Mouse (Mus musculus) heart, adult 2 months (tissue): ENCODE data around the gene Vmn2r80. TPM values are rescaled to one million over a fixed set of nuclear protein-coding genes. Genes with fewer than 3 reads are reported as not detected.
A peak's percentile ranks its signal among the peaks of the same experiment; 100 is the strongest.
"Not testable (repeated sequence)": the region's sequence is repeated elsewhere in the genome, so short reads cannot be mapped to it uniquely, and the experiment has no call there.

Source experiments
- DNase-seq, 2 experiments: peaks; one replicate each; pipeline ENCODE4 v3.0.0; 2021
- H3K27ac ChIP-seq: fragments of 200-600 bp; 2 replicates; pipeline ENCODE4 v1.8.1; 2022
- H3K27me3 ChIP-seq: fragments of 200-500 bp; 2 replicates; pipeline ENCODE4 v1.6.1; 2012; ENCODE audit warnings: mild to moderate bottlenecking, low read length, inconsistent platforms, mixed read lengths; ENCODE audit not compliant: control insufficient read depth, insufficient read depth
- H3K36me3 ChIP-seq: fragments of 200-500 bp; 2 replicates; pipeline ENCODE4 v1.6.1; 2012; ENCODE audit warnings: low read length, inconsistent platforms; ENCODE audit not compliant: control insufficient read depth, insufficient read depth
- H3K4me1 ChIP-seq: fragments of 200-500 bp; 2 replicates; pipeline ENCODE4 v1.6.1; 2011; ENCODE audit warnings: low read length; ENCODE audit not compliant: control insufficient read depth, insufficient read depth
- H3K4me3 ChIP-seq: fragments of 200-600 bp; 2 replicates; pipeline ENCODE4 v1.8.1; 2022
- H3K79me2 ChIP-seq: fragments of 200-500 bp; replicated peaks from 2 replicates; pipeline ENCODE4 v1.6.1; 2012; ENCODE audit warnings: mild to moderate bottlenecking, inconsistent platforms, low read length, moderate library complexity, mixed read lengths; ENCODE audit not compliant: control insufficient read depth, insufficient read depth
- H3K9ac ChIP-seq: fragments of 200-500 bp; 2 replicates; pipeline ENCODE4 v1.6.1; 2012; ENCODE audit warnings: low read depth, mild to moderate bottlenecking, control low read depth, inconsistent platforms, low read length, mixed read lengths
- CTCF ChIP-seq: fragments of 200-600 bp; IDR thresholded peaks from 2 replicates; pipeline ENCODE4 v1.8.1; 2022; ENCODE audit warnings: antibody characterized with exemption, mild to moderate bottlenecking, moderate library complexity
- EP300 ChIP-seq: fragments of 200-500 bp; IDR thresholded peaks from 2 replicates; pipeline ENCODE4 v1.6.1; 2011; ENCODE audit warnings: low read depth, low read length, control low read depth; ENCODE audit not compliant: insufficient read depth
- POLR2A ChIP-seq: fragments of 200-500 bp; IDR thresholded peaks from 2 replicates; pipeline ENCODE4 v1.6.1; 2011; ENCODE audit warnings: mild to moderate bottlenecking, low read depth, low read length, control low read depth; ENCODE audit not compliant: insufficient read depth
- WGBS: fragments of 180-500 bp; shearing (Covaris S2); methylation state at CpG from one replicate; pipeline ENCODE4 v1.1.7; 2018; 5-methylcytosine and 5-hydroxymethylcytosine counted together
- intact Hi-C: fragments of 180-260 bp; cut with DNase I; formaldehyde crosslinking; loops from one replicate; pipeline ENCODE4 v1.15.1; 2025
- polyA plus RNA-seq: library from polyadenylated mRNA; depleted of rRNA; stranded (reverse); fragments of >200 nt; gene quantifications from 2 replicates; pipeline ENCODE4 v1.2.3, GENCODE M21; 2012; rRNA removed
- total RNA-seq, 2 experiments: library from RNA; stranded (reverse); gene quantifications; 2 replicates each; pipeline ENCODE4 v1.2.3; 2021

The Vmn2r80 gene
- total and polyA plus RNA-seq, 3 experiments = not detected

GRCm38 (mm10) chr10:79116125-79116849 is 32.3 kb upstream of the Vmn2r80 start:
- intact Hi-C loops = loop anchor here (1.0 kb wide), 1 partner anchor 360 kb away; no protein-coding TSS in a partner anchor
- peak in 1 of 2 experiments; percentile 15 for DNase-seq
- no peaks in the 10 kb centered on the region for H3K27me3 ChIP-seq
- no peaks in the 10 kb centered on the region; the same call in 1 of the 2 replicates for H3K4me1 ChIP-seq
- WGBS = 19% methylated on average over 4 of the region's 4 CpGs
- H3K36me3 ChIP-seq = no peaks in the 10 kb centered on the region
- no peak overlapping the region for H3K27ac ChIP-seq
- no peaks in the 10 kb centered on the region for H3K79me2 ChIP-seq
- no peak overlapping the region for H3K9ac ChIP-seq
- TF ChIP-seq EP300 (no peak), CTCF (peak; percentile 81), POLR2A (no peak)
- no peak overlapping the region for H3K4me3 ChIP-seq

- no peaks in the 10 kb centered on the region for H3K36me3 ChIP-seq
- DNase-seq = no peak
- no peak overlapping the region for H3K27ac ChIP-seq
- H3K4me1 ChIP-seq = no peaks in the 10 kb centered on the region
- no peaks in the 10 kb centered on the region for H3K27me3 ChIP-seq
- H3K79me2 ChIP-seq = no peaks in the 10 kb centered on the region
- no peak overlapping the region for H3K4me3 ChIP-seq
- no peak overlapping the region for H3K9ac ChIP-seq
- intact Hi-C loops = no loop called here
- TF ChIP-seq CTCF = no peak
- no peak for TF ChIP-seq POLR2A
- no peak for TF ChIP-seq EP300
These were observed 3.0 kb downstream of the Vmn2r80 start for GRCm38 (mm10) chr10:79151602-79152001.

- H3K27me3 ChIP-seq, H3K27ac ChIP-seq, H3K4me3 ChIP-seq, H3K79me2 ChIP-seq, H3K4me1 ChIP-seq, H3K36me3 ChIP-seq, DNase-seq, H3K9ac ChIP-seq, intact Hi-C loops: not testable (repeated sequence)
- WGBS = 65% methylated on average over 1 of the region's 1 CpGs
These were observed 51.4 kb downstream of the Vmn2r80 start for GRCm38 (mm10) chr10:79199973-79200372.

- Histone ChIP-seq H3K9ac (no peak overlapping the region), H3K36me3 (no peaks in the 10 kb centered on the region), H3K79me2 (no peaks in the 10 kb centered on the region), H3K27me3 (no peaks in the 10 kb centered on the region), H3K27ac (no peak overlapping the region), H3K4me1 (no peaks in the 10 kb centered on the region), H3K4me3 (no peak overlapping the region)
- intact Hi-C loops = no loop called here
- TF ChIP-seq CTCF (no peak), POLR2A (no peak), EP300 (no peak)
- no peak for DNase-seq
These were observed 71.9 kb downstream of the Vmn2r80 start for GRCm38 (mm10) chr10:79220432-79220831.

- Histone ChIP-seq H3K4me1 (no peaks in the 10 kb centered on the region), H3K27ac (no peak overlapping the region), H3K4me3 (no peak overlapping the region), H3K79me2 (no peaks in the 10 kb centered on the region), H3K36me3 (no peaks in the 10 kb centered on the region), H3K9ac (no peak overlapping the region), H3K27me3 (no peaks in the 10 kb centered on the region)
- TF ChIP-seq POLR2A = no peak
- TF ChIP-seq CTCF = no peak
- TF ChIP-seq EP300 = no peak
- no peak for DNase-seq
- intact Hi-C loops = no loop called here
These were observed 73.0 kb downstream of the Vmn2r80 start for GRCm38 (mm10) chr10:79221606-79222005.

GRCm38 (mm10) chr10:79222214-79222613 is 73.6 kb downstream of the Vmn2r80 start:
- H3K79me2 ChIP-seq = no peaks in the 10 kb centered on the region
- no peak for DNase-seq
- H3K4me3 ChIP-seq = no peak overlapping the region
- intact Hi-C loops = no loop called here
- no peak overlapping the region for H3K27ac ChIP-seq
- WGBS = 56% methylated on average over 7 of the region's 7 CpGs
- H3K27me3 ChIP-seq = no peaks in the 10 kb centered on the region
- TF ChIP-seq POLR2A = no peak
- no peak for TF ChIP-seq EP300
- no peak for TF ChIP-seq CTCF
- no peak overlapping the region for H3K9ac ChIP-seq
- H3K36me3 ChIP-seq = no peaks in the 10 kb centered on the region
- no peaks in the 10 kb centered on the region for H3K4me1 ChIP-seq

Other genes with a start within 250 kb of the Vmn2r80 start
- gene Olfr1354, start 235.6 kb upstream of the Vmn2r80 start, total RNA-seq = not detected
- gene Olfr1354, start 235.6 kb upstream of the Vmn2r80 start, polyA plus RNA-seq = not detected in 2 replicates
- gene Olfr8, start 198.1 kb upstream of the Vmn2r80 start, total RNA-seq = not detected
- gene Olfr8, start 198.1 kb upstream of the Vmn2r80 start, polyA plus RNA-seq = not detected in 2 replicates
- gene Olfr1353, start 185.5 kb upstream of the Vmn2r80 start, total RNA-seq = not detected
- gene Olfr1353, start 185.5 kb upstream of the Vmn2r80 start, polyA plus RNA-seq = not detected in 2 replicates
- gene Olfr1352, start 167.7 kb upstream of the Vmn2r80 start, total RNA-seq = not detected
- not detected in 2 replicates for gene Olfr1352, start 167.7 kb upstream of the Vmn2r80 start, polyA plus RNA-seq
- gene Olfr1351, start 136.3 kb upstream of the Vmn2r80 start, total RNA-seq = not detected
- not detected in 2 replicates for gene Olfr1351, start 136.3 kb upstream of the Vmn2r80 start, polyA plus RNA-seq
- gene Olfr57, start 120.0 kb upstream of the Vmn2r80 start, total RNA-seq = not detected
- not detected in 2 replicates for gene Olfr57, start 120.0 kb upstream of the Vmn2r80 start, polyA plus RNA-seq
- gene 2610008E11Rik, start 51.2 kb upstream of the Vmn2r80 start, total RNA-seq = 10 to 100 TPM; 10.2 to 12.6 TPM
- gene 2610008E11Rik, start 51.2 kb upstream of the Vmn2r80 start, polyA plus RNA-seq = 2.5 and 4.8 TPM in 2 replicates
- not detected for gene Vmn2r81, start 98.9 kb downstream of the Vmn2r80 start, total RNA-seq
- gene Vmn2r81, start 98.9 kb downstream of the Vmn2r80 start, polyA plus RNA-seq = not detected in 2 replicates
- not detected for gene Vmn2r82, start 207.8 kb downstream of the Vmn2r80 start, total RNA-seq
- not detected in 2 replicates for gene Vmn2r82, start 207.8 kb downstream of the Vmn2r80 start, polyA plus RNA-seq